Mouse (Mus musculus): ENCODE data around the gene Aldh16a1.
A peak's percentile ranks its signal among the peaks of the same experiment; 100 is the strongest.

The Aldh16a1 gene

GRCm38 (mm10) chr7:45154096-45154992 lies at the start of gene Aldh16a1, which contains the start of gene Pih1d1:
Aldh16a1 (minus strand) TSS chr7:45154584.
Pih1d1 (plus strand) TSS chr7:45154303.
- peak; percentile 97 for DNase-seq (ENCODE audit: low spot score)

DNA sequence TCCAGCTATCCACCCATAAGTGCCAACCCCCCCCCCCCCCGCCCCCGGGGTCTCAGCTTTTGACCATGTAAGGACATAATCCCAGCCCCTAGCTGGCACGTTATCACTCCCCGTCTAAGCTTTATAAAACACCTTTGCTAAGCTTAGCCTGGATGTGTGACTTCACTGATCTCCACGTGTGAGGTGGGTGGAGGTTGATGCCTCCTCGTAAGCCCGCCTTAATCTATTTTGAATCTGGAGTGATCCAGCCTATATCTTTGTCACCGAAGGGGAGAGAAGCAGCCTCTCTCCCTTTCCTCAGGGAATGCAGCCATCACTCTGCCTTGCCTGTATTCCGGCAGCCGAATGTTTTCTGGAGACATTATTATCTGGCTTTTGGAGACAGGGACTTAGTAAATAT lies 48.3 kb upstream of the Aldh16a1 start:
- no peak for DNase-seq (ENCODE audit: low spot score)

GRCm38 (mm10) chr7:45198961-45199360 lies 44.6 kb upstream of the Aldh16a1 start:
- DNase-seq (ENCODE audit: low spot score) = no peak

- DNase-seq (ENCODE audit: low spot score) = no peak
Observed at GRCm38 (mm10) chr7:45198435-45198834, 44.1 kb upstream of the Aldh16a1 start.

DNA sequence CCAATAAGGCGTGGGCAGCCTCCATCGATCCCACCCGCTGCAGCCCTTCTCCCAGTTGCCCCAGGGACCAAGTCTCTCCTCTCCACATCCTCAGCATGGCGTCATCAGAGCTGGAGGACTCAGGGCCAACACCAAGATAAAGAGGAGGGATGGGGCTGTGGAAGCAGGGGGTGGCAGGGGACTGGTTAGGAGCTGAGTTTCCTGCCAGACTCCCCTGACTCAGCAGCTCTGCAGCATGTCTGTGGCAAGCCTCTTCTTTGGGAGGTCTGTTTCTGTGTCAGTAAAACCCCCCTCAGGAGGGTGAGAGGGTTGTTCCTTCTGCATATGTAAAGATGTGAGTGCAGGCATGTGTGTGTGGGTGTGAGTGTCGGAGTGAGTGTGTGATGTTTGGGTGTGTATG lies 42.6 kb upstream of the Aldh16a1 start:
- no peak for DNase-seq (ENCODE audit: low spot score)

GRCm38 (mm10) chr7:45196176-45196535 lies 41.8 kb upstream of the Aldh16a1 start:
- no peak for DNase-seq (ENCODE audit: low spot score)

DNA sequence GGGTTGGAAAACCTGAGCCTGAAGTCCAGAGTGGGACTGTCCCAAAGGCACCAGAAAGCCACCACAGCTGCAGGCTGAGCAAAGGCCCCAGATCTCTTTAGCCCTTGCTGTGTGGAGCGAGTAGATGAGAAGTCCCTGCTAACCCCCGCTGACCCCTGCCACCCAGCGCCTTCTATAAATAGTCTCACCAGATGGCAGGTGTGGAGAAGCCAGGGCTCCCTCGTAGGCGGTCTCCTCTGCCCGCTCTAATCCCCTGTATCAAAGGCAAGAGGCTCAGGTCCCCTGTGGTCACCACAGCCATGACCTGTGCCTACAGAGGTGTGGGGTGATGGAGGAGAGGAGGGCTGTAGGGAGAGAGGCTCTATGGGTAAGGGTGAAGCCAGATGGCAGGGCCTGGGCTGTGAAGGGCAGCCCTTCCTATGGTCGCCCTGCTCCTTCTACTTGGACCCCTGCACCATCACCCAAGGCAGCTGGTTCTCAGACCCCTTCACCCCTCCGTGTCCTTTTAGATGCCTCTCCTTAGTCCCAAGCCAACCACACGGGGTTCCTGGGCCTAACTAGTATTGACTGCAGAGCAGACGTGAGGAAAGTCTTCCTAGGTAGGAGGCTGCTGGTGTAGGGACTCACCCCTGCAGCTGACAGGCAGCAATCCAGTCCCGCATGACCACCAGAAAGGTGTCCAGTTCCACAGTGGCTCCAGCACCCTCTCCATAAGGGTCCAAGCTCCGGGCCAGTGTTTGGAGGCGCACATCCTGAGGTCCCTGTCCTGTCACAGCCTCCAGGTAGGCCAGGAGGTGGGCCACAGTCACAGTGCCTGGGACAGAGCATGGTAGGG lies 41.2 kb upstream of the Aldh16a1 start:
- no peak for DNase-seq (ENCODE audit: low spot score)

GRCm38 (mm10) chr7:45193871-45194785 lies 39.7 kb upstream of the Aldh16a1 start:
- DNase-seq (ENCODE audit: low spot score) = no peak

DNA sequence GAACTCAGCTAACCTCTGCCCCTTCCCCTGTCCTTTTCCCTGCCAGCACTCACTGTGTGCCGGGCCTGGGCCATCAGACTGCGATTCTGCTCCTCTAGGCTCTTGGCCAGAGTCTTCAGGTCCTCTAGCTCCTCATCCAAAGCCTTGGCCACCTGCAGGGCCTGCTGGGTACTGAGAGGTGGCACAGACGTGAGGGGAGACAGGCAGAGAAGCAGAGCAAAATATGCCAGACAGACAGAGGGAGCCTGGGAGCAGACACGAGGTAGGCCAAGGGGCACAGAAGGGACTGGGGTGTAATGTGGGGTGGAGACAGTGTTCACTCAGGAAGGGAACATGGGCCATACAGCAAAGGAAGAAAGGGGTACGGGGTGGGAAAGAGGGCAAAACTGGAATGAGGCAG lies 39.0 kb upstream of the Aldh16a1 start:
- no peak for DNase-seq (ENCODE audit: low spot score)

- no peak for DNase-seq (ENCODE audit: low spot score)
Observed at GRCm38 (mm10) chr7:45192585-45193310, 38.4 kb upstream of the Aldh16a1 start.

DNA sequence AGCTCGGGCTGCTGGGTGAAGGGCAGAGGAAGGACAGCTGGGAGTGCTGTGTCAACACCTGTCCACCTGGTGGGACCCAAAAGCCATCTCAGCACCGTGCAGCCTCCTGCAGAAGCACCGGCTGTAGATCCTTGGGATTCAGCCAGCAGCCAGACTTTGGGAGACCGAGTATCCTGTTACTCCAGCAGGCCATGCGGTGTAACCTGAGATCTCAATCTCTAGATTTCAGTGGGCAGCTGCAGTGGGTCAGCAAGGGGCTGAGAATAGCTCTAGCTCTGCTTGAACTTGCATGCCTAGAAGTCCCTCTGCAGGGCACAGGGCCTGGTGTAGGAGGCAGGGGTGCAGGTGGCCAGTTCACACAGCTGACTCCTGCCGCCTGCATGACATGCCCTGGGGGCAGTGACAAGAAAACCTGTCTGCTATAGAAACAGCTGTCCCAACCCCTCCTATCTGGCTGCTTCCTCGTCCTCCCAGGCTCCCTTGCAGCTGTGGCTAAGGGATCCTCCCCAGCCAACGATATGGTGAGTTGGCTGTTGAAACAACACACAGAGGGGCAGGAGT lies 37.5 kb upstream of the Aldh16a1 start:
- DNase-seq (ENCODE audit: low spot score) = no peak

DNA sequence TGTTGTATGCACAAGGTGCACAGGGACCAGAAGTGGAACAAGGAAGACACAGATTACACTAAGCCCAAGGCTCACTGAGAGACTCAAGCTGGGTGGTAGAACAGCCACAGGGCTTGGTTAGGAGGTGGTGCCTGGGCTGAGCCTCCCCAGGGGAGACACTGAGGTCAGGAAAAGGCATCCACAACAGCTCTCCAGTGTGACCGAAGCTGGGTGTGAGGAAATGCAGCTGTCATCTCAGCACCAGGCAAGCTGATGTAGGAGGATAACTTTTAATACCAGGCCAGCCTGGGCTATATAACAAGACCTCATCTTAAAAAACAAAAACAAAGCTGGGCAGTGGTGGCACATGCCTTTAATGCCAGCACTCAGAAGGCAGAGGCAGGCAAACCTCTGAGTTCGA lies 36.8 kb upstream of the Aldh16a1 start:
- DNase-seq (ENCODE audit: low spot score) = no peak

DNA sequence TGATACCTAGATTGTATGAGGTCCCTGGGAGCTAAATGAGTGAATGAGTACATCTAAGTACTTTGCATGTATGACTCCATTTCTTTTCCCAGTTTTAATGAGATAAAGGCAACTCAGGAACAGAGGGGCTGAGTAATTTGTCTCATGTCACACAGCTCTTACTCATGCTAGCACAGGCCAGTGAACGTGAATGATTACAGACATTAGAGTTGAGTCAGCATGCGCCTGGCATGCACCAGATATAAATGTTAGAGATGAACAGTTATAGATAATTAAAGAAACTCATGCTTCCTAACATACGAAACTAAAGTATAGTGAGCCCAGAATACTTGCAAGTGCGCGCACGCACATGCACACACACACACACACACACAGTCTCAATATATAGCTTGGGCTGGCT lies 35.8 kb upstream of the Aldh16a1 start:
- DNase-seq (ENCODE audit: low spot score) = no peak

DNA sequence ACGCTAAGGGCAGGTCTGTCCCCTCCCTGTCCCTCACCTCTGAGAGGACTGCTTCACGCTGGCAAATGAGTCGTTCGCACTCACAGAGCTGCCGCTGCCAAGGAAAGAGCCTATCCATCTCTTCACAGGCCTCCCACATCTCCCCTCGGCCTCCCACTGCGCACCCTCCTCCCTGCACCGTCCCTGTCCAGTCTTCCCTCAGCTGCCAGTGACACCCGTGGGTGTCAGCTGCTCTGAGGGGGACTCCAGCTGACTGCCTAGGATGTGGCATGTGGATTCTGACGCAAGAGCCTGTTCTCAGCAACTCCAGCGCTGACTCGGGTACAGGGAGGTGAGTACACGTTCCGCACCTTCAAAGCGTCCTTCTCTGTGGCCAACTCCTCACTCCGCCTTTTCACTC lies 35.2 kb upstream of the Aldh16a1 start:
- DNase-seq (ENCODE audit: low spot score) = no peak

- no peak for DNase-seq (ENCODE audit: low spot score)
Observed at GRCm38 (mm10) chr7:45185921-45186320, 31.5 kb upstream of the Aldh16a1 start.

- no peak for DNase-seq (ENCODE audit: low spot score)
Observed at GRCm38 (mm10) chr7:45183672-45184071, 29.3 kb upstream of the Aldh16a1 start.

GRCm38 (mm10) chr7:45182606-45183005 lies 28.2 kb upstream of the Aldh16a1 start:
- no peak for DNase-seq (ENCODE audit: low spot score)

DNA sequence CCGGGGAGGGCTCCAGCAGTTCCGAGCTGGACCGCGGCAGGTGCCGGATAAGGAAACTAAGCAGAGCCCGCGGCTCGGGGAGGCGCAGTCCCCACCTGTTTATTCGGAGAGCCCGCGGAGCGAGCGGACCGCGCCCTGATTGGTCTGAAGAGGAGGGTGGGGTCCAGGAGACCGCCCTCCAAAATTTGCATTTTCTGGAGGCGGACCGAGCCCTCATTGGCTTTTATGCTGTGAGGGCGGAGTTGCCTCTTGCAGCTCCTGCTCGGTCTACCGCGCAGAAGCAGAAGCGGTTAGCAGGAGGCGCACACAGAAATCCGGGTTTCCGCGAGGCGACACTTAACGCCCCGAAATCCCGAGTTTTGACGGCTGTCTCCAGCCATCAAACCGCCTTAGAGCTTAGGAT lies 27.8 kb upstream of the Aldh16a1 start:
- DNase-seq (ENCODE audit: low spot score) = peak; percentile 84

- no peak for DNase-seq (ENCODE audit: low spot score)
Observed at GRCm38 (mm10) chr7:45181540-45181939, 27.2 kb upstream of the Aldh16a1 start.

- DNase-seq (ENCODE audit: low spot score) = no peak
Observed at GRCm38 (mm10) chr7:45180896-45181477, 26.6 kb upstream of the Aldh16a1 start, which contains the start of gene Pth2. Pth2 (plus strand) TSS chr7:45180995.

Measured in T-cell, adult 2 months (primary cell).